In the genomic region with DNA sequence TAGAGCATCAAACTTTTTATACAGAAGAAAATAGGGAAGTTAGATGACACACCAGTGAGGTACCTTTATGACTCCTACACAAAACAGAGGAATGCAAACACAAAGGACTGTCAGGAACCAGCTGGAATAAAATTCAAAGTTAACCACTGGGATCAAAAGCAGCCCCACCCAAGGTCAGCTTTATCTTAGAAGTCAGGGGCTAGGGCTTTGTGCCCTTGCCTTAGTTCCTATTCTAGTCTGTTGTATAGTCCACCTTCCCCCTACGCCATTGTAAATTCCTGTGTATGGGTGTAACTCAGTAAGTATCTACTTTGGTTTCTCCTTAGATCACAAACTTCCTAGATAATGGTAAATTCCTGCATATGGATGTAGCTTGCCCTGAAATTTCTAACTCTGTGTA, we compare ENCODE assay signal across 10 mouse cellular contexts.
"Had no signal": no experiment of that assay in that cellular context is flagged by ENCODE, and none has a peak within 500 bp of the region (broad histone marks: within the 10 kb centered on the region; RNA-seq: fewer than 3 reads in every experiment).

No protein-coding gene starts in this region.

- ATAC-seq: midbrain, embryonic 16.5 days had no signal

- DNase-seq: lung, adult 18-20 months; lung, embryonic 14.5 days; lung, postnatal 10 days; lung, postnatal 4 days; midbrain, embryonic 14.5 days; right cerebral cortex, postnatal 14 days; thymus, adult 2 months; thymus, postnatal 25 days; thymus, postnatal 4 days had no signal
